Mouse (Mus musculus) retina, adult 2 months (tissue): ENCODE data around the gene Ercc8.

Experiments
- DNase-seq: peaks from one replicate; pipeline ENCODE4 v3.0.0-alpha.2; 2012; ENCODE audit warnings: low read depth, low spot score

Ercc8 gene

DNA sequence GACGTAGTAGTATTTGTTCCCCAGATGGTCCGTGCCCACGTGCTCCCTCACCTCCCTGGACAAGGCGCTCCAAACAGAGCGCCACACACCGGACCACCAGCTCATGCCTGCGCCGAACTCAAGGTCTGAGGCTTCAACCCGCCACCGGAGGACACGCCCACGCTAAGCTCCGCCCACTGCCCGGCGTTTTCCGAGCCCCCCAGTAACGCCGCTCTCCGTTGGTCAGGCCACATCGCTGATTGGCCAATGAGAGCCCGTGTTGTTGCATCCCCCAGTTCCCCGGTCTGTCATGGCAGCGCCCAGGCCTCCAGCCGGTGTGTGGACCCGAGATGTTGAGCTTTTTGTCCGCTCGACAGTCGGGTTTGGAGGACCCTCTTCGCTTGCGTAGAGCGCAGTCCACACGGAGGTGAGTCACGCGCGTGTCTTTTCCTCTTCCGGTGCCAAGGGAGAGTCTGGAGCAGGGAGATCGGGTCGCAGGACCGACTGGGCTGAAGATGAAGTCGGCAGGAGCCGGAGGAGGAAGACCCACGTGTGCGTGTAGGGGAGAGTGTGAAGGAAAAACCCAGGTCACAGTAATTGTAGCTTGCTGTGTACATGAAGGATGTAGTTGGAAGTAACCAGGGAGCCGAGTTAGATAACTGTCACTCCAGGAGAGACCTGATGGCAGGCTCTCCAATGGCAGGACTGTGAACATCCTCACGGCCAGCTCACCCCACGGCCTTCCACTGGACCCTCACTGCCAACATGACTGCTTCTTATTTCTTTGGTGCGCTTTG is at the start of gene Ercc8, which contains the start of gene Ndufaf2:
Gene Ercc8 (plus strand): TSS at position 267 of the 776 bp plus-strand sequence.
Gene Ndufaf2 (minus strand): TSS at position 159 of the 776 bp plus-strand sequence.
- DNase-seq: peak; percentile 91

- no peak for DNase-seq
These were observed 47.6 kb upstream of the Ercc8 start for GRCm38 (mm10) chr13:108110929-108111328.

GRCm38 (mm10) chr13:108113536-108113935 is 45.0 kb upstream of the Ercc8 start:
- no peak for DNase-seq

GRCm38 (mm10) chr13:108114257-108114656 is 44.3 kb upstream of the Ercc8 start:
- no peak for DNase-seq

DNA sequence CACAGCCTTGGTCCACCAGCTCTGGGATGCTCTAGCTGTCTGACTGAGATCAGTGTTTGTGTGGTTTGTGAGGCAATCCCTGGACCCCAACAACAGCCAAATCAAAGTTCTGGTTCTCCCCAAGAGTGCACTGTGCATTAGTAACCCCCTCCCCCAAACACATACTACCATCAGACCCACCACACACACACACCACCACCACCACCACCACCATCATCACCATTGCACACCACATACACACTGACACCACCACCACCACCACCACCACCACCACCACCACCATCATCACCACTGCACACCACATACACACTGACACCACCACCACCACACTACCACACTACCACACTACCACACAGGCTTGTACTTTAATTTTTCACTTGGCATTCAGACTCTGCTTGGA is 40.9 kb upstream of the Ercc8 start:
- no peak for DNase-seq

DNA sequence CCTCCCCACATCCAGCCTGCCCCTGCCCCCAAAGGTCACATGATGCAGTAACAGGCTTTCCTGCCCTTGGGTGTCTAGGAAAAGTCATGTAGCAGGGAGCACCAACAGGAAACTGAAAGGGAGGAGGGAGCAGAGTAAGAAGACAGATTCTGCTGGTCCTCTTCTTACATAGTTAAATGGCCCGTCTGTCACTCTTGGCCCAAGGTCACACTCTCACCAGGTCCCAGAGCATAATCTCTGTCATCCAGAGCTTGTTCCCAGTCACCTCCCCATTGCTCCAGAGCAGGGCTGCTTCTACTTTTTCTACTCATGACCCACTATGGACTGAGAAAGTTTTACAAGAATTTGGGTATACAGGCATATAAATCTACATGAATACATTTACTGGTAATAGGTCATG is 40.3 kb upstream of the Ercc8 start:
- DNase-seq: no peak

DNA sequence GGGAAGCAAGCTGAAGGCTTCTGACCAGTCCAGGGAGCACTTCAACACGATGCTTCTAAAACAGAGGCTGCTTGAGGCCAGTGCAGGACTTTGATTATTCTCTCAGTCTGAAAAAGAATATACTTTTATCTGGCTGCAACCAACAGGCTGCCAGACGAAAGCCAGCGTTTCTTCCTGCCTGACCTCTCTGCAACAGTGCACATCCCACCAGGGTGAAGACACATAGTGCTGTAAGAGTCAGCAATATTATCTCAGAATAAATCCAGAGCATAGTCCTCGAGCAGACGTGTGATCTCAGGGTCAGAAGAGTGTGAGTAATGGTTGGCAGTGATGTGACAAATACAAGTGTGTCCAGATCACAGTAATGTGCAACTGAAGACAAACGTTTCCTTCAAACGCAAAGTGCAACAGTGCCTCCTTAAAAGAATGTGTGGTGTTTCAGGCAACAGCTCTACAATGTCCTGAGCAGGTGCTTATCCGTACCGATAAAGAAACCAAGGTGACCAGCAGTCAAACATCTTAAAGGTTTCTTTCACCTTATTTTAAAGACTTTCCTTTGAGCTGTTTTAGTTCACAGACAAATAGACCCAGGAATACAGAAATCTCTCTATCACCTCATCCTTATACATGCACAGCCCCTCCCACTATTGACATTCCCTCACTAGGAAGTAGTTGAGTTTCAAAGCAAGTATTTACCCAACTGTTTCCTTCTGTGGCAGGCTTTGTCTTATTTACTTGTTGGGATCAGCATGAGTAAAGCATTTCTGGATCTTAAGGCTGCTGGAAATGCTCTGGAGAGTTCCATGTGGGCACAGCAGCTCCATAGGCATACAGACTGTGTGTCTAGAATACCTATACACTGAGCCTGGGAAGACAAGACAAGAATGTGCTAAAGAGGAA is 38.9 kb upstream of the Ercc8 start:
- DNase-seq: no peak

DNA sequence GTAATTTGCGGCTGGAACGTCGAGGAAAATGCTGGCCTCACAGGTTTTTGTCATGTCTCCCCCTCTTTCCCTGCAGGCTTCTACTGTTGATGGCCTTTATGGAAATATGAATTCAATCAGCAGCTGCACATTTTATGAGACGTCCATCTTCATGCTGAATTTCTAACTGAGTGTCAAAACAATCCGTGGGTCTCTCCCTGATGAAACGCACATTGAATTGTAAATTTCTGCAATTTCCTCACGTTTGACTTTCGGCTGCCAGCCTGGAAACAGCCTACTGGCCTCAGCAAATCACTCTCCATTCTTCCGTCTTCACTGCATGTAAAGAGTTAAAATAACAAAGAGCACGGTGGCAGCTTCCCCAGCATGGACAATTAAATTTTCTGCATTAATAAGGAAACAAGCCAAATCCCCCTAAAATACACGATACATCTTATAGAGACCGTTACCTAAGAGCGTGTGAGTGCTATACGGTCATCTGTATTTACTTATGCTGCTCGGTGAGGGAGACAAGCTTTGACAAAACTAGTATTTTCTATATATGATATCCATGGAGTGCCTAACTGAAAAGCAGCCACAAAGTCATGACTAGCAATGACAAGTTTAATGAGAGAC is 35.3 kb upstream of the Ercc8 start:
- no peak for DNase-seq

DNA sequence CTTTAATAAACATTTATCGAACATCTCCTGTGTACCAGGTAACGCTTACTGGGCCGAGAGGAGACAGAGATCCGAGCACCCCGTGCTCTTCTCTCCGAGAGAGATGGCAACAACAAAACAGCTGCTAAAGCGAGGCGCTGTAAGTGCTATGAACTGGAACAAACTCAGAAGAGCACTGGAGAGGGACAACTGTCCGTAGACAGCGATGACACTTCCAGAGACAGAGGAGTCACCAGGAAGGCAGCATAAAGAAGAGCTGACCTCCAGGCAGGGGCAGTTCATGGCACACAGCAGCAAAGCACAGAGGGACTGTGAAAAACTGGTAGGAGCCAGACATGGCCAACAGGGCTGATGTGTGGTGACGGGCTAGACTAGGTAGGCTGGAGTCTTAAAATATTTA is 34.4 kb upstream of the Ercc8 start:
- DNase-seq: no peak

DNA sequence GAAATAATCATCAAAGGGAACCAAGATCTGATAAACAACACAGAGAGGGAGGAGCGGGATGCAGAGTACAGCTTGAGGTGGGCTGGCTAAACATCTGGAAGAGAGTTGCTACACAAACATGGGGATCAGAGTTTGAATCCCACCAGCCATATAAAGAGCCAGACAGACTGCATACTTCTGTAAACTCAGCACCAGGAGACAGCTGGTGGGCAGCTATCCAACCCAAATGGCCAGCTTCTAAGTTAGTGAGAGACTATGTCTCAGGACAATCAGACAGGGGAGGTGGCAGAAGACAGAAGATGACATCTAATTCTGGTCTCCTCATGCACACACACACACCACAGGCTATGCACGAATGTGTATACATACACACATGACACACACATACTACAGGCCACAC is 32.3 kb upstream of the Ercc8 start:
- DNase-seq: no peak

DNA sequence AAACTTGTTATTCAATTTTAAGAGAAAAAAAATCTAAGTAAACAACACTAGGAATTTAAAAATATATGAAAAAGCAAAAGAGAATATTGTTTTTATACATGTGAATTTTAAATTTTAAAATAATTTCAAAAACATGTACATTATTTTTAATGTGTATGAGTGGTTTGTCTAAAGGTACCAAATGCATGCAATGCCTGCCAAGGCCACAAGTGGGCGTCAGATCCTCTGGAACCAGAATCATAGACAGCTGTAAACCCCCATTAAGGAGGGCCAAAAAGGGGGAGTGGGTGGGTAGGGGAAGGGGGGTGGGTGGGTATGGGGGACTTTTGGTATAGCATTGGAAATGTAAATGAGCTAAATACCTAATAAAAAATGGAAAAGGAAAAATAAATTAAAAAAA is 31.4 kb upstream of the Ercc8 start:
- no peak for DNase-seq

- DNase-seq: no peak
These were observed 30.6 kb upstream of the Ercc8 start for GRCm38 (mm10) chr13:108127883-108128282.

- no peak for DNase-seq
These were observed 29.5 kb upstream of the Ercc8 start for GRCm38 (mm10) chr13:108129070-108129469.

DNA sequence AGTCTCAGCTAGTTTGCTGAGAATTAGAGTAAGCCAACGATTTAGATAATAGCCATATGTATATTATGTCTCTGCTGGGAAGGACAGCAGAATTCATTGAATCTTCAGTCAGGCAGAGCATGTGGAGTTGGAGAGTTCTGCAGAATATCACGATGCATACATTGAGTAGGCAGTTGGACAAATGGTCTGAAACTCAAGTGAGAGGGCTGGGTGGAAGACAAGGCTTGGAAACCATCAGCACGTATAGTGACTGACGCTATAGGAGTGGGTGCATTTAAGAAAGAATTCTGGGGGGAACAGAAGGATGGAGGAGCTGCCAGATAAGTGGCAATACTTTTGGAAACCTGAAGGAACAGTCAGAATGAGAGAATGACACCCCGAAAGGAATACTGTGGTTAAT is 27.8 kb upstream of the Ercc8 start:
- no peak for DNase-seq

DNA sequence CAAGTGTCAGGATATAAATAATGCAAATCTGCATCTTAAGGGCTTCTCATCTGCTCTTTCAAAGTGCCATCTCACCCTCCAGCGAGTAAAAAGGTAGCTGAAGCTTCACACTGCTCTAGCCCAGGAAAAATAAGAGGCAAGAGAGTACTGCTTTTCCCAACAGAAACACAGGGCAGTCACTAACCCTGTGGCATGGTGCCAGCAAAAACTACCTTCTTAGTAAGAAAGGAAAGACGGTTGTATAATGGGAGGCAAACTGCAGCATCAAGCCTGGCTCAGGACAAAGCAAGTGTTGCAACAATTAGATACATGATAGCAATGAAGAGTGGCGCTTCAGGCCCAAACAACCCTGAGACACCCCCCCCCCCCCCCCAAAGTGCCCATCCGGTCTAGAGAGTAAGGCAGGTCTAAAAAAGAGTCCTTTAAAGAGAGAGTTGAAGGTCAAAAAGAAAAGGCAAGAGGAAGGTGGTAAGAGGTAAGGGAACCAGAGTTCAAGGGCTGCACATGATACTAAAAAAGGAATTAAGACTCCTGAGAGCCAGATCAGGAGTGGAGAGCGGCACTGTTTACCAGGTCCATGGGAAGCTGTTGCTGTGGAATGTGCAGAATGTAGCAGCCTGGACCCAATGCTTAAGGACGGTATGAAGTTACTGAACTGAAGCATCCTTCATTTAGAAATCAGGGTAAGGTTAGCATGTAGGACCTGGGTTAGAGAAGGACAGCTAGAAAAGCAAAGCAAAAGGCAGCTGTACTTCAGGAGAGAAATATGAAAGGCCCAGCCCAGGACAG is 26.3 kb upstream of the Ercc8 start:
- no peak for DNase-seq

- DNase-seq: no peak
These were observed 22.9 kb upstream of the Ercc8 start for GRCm38 (mm10) chr13:108135617-108136016.

DNA sequence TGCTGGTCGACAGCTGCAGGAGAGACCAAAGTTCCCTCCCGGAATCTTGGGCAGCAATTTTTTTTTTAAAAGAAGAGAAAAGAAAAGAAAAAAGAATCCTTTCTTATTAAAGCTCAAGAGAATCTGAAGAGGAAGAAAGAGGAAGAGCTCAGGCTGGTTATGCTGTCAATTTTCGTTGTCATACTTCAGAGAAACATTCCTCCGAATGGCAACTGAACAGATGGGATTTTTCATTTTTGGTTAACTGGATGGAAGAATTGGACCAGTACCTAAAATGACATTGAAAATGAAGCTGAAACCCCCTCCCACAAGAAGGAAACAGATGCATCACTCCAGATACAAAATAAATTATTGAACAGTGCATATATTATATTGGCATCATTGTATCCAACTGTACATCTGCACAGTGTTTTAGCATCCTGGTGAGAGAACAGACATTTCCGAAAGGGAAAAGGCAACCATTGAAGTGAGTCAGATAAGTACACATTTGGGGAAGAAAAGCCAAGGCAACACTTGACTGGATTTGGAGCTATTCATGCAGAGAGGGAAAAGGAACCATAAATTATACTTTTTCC is 20.0 kb upstream of the Ercc8 start:
- DNase-seq: no peak

GRCm38 (mm10) chr13:108144086-108144485 is 14.4 kb upstream of the Ercc8 start:
- no peak for DNase-seq

GRCm38 (mm10) chr13:108151782-108152181 is 6.7 kb upstream of the Ercc8 start:
- DNase-seq: peak; percentile 22

- DNase-seq: peak; percentile 43
These were observed 5.7 kb upstream of the Ercc8 start for GRCm38 (mm10) chr13:108152650-108153372.
